Mouse (Mus musculus) ovary, postnatal 36 days (tissue): Measurements from ENCODE around the gene Vac14.
A peak's percentile ranks its signal among the peaks of the same experiment; 100 is the strongest.

Experiments
- DNase-seq: peaks from one replicate; pipeline ENCODE4 v3.0.0; 2022; ENCODE audit warnings: low spot score, mixed read lengths

The Vac14 gene

DNA sequence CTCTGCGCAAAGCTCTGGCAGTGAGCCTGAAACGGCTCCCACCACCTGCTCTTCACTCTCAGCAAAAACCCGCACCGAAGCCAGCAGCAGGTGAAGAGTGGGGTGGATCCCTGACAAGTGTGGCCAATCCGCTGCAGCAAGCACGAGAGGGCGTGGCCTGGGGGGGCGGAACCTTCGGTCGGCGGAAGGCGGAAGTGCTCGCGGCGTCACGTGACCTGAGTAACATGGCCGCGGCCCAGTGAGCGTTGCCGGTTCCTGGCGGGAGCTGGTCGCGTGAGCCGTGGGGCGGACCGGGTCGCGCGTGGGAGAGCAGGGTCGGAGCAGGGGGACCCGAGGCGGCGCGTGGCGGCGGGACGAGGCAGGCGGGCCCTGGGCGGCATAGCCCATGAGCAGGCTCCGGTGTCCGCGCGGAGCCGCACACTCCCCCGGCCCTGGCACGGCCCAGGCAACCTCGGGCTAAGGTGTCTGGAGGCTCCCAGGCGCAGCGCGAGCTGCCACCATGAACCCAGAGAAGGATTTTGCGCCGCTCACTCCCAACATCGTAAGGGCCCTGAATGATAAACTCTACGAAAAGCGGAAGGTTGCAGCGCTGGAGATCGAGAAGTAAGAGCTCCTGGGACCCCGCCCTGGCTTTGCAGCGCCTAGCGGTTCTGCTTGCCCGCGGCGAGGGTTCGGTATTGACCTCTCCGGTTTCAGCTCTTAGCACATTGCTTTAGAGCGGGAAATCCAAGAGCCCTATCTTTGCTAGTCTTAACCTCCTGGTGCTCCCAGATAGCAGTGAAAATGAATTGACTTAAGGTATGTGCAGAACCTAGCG is at the start of gene Vac14:
Gene Vac14, plus strand, starts transcription at position 195 of the 817 bp plus-strand sequence.
- DNase-seq = peak; percentile 97

DNA sequence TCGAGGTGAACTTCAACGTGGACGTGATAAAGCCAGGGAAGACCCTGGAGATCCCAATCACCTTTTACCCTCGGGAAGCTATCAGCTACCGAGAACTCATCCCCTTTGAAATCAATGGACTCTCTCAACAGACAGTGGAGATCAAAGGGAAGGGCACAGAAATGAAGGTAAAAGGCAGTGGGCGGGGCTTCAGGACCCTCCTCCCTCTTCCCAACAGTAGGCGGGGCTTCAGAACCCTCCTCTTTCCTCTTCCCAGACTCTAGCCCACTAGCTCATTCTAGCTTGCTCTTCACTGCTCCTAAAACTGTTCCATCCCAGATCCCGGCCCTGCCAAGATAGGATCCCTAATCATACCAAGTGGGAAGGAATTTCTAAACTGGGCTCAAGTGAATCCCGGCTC is 25.7 kb upstream of the Vac14 start:
- DNase-seq = no peak

DNA sequence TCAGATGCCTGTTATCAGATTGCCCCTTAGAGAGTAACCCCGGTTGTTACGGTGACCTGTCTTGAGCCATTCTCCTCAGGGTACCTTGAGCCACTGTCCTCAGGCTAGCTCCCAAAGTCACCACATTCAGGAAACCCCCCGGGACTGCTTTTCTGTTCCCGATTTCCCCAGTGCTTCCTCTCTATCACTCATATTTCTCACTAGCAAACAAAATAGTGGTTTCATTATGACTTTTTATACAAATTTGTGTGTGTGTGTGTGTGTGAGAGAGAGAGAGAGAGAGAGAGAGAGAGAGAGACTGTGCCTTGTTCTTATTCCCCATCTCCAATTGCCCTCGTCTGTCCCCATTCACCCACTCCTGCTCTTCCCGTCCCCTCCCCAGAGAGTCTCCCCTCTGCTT is 24.2 kb upstream of the Vac14 start:
- no peak for DNase-seq

DNA sequence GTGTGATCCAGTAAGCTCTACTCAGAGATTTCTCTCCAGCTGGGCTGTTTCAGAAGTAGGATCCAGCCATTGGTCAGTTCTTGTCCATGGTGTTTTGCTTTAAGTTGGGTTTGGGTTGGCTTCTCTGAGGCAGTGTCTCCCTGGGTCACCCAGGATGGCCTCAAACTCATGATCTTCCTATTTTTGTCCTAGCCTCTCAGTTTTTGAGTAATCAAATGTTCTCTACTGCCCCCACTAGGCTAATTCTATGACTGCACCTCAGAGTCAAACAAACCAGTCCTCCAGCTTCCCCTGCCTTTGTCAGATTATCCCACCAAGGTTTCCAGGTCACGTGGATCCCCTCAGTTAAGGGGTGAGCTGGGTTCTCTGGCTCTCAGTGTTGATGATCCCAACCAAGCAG is 13.8 kb upstream of the Vac14 start:
- no peak for DNase-seq

DNA sequence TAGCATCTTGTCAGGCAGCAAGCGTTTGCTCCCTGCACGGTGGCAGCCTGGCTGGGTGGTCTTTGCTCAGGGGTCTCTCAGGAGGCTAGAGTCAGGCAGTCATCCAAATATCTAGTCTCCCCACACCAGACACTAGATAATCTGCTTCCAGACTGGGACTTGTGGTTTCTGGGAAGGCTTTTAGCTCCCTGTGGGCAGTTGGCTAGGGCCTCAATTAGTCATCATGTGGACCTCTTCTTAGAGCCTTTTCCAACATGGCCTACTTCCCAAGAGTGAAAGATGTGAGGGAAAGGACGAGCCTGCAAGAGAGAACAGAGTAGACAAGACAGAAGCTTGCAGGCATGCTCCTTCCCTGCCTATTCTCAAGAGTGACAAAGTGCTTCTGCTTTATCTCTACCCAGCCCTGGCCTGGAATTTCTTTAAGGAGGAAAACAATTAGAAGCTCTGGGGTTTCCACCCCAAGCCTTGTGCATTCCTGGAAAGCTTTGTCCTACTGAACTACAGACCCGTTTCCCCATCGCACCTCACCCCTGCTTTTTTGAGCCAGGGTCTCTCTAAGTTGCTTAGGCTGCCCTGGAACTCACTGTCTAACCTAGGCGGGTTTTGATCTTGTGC is 12.9 kb upstream of the Vac14 start:
- no peak for DNase-seq

DNA sequence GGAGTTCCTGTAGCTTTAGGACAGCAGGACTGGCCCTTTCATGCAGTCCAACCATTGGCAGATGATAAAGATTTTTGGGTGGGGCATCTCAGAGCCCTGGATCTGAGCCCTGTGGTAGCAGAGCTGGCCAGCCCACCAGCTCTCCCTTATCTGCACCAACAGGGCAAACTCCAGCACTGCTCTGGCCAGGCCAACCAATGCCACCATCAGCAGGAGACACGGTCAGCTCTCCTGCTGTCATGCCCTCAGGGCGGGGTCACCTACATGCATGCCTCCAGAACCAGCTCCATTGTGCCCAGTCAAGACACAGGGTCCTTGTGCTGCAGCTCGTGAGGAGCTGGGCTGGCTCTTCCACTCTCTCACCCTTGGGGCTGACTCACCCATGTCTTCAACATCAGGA is 2.7 kb upstream of the Vac14 start:
- no peak for DNase-seq

DNA sequence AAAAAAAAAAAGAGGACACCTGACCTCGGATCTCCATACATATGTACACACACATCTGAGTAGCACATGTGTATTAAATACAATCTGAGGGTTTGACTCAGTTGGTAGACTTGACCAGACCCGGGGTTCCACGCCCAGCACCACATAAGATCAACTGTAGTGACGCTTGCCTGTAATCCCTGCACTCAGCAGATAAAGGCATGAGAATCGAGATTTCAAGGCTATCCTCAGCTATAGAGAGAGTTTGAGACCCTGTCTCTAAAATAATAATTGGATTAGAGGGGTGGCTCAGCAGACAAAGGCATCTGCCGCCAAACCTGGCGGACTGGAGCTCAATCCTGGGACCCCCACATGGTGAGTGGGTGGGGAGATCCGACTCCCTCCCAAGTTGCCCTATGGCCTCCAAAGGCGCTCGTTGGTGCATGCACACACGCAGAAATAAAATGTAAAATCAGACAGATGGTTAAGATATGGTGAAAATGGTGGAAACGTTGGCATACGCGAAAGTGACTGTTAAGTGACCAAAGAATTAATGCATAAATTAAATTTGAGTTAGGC is 505 bp upstream of the Vac14 start:
- no peak for DNase-seq

DNA sequence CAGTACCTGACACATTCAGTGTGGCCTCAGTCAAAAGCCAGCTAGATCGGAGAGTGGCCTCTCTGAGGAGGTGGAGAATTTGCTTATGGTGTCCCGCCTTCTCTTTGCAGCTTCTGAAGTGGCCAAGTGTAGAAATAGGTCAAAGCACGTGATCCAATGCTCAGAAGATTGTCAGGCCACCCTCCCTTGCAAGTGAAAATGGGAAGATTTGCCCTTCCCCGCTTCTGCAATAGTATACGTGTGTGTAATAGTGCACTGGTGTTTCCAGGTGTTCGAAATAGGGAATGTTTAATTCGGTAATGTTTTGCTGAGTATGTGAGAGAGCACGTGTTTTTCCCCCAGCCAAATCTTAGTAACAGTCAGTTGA is 806 bp downstream of the Vac14 start:
- DNase-seq = no peak

DNA sequence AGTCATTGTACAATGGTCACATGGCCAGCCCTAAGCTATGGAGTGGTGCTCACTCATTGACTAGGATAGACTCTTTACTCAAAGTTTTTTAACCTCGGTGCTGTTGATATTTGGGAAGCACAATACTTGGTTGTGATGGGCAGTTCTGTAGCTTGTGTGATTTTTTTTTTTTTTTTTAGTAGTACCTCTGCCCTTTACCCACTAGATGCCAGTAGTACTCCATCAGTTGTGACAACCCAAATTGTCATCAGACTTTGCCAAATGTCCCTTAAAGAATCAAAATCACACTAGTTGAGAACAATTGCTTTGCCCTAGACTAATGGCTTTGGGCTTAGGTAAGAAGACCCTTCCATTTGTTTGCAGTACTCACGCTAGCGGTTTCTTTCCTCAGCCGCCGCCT is 1.5 kb downstream of the Vac14 start:
- no peak for DNase-seq

DNA sequence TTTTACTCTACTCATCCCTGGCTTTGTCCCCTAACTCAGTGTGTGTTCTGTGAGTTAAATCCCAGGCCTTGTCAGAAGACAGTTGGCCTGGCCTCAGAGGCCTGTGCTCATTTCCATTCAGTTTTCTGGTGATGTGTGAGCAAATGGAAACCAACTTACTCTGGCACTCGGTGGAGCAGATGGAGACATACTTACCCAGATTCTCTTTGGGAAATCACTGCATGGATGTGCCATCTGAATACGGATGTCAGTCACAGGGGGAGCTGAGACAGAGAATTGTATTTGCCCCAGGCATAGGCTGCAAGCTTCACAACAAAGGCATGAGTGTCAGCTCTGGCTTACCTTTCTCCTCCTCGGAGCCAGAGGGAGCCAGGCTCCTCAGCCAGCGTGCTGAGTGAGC is 8.0 kb downstream of the Vac14 start:
- DNase-seq = no peak

DNA sequence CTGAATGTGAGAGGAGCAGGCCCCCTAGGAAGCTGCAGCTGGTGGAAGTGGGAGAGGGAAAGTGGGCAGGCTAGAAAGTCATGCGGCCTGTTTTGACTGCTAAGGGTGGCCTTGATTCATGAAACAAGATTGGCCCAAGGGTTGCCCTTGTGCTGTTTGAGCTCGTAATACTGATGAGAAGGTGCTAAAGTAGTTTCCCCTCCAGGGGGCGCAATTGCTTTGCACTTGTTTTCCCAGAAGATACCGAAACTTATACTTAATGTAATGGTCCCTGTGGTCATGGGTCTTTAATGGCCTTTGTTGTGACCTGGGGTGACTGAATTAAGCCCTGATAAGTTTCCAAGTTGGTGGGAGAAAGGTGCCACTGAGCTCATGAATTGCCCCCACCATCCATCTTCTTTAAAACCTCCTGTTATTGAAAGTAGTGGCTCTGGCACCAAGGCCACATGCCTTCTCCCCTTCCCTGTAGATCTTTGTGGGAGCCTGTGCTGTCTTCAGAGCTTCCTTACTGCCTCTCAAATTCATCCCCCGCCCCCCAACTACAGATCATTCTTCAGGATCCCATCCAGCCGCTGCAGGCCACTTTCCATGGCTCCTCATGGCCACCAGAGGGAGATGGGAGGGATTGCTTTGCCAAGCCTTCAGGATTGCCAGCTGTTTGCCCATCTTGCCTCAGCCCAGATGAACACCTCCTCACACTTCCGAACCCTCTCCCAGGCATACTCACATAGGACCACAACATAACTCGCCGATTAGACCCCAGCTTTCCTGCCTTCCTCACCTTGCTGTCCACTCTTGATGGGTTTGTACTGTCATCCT is 11.1 kb downstream of the Vac14 start:
- DNase-seq = peak; percentile 59

DNA sequence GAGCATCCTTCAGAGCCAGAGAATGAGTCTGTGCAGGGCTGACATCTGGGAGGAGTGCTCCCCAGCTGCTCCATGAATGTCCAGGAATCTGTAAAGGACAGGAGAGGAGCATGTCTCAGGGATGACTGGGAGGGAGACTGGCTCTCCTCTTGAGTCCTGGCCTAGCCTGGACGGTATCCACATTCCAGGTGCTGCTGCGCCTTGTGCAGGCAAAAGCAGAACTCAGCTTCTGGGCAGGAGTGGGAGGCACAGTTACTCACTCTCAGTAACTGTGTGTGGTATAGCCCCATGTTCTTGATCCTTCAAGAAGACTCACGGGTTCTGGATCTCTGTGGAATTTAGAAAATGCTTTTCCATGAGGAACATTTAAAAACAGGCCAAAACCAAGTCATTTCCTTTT is 11.7 kb downstream of the Vac14 start:
- no peak for DNase-seq

DNA sequence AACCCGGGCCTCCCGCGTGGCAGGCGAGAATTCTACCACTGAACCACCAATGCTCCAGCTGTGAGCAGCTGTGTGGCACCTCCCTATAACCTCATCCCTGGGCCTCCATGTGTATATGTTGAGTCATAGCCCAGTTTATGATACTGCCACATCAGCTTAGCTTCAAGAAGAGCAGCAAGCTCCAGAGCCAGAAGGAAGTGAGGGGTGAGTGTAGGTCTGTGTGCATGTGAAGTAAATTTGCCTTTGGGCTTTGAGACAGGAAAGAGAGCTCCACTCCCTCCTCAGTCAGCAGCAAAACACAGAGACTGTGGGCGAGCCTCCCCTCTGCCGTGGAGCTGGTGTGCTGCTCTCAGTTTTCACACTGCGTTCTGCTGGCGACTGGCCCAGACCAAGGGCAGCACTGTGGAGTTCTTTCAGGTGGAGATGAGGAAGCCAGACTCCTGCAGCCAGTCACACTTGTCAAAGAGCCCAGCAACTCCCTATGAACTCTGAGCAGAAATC is 12.2 kb downstream of the Vac14 start:
- DNase-seq = peak; percentile 55

DNA sequence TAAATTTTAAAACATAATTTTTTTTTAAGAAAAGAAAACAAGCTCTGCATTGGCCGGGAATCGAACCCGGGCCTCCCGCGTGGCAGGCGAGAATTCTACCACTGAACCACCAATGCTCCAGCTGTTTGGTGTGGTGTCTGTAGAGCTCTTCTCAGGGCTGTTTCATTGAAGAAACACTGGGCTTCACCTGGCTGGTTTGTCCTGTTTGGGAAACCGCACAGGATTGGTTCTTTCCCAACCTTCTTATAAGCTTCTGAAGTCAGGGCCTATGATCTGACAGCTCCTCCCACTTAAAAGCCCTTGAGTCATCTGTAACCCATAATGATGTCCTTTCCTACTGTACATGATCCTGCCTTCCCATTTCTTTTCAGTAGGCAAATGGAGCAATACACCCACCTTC is 12.8 kb downstream of the Vac14 start:
- no peak for DNase-seq

DNA sequence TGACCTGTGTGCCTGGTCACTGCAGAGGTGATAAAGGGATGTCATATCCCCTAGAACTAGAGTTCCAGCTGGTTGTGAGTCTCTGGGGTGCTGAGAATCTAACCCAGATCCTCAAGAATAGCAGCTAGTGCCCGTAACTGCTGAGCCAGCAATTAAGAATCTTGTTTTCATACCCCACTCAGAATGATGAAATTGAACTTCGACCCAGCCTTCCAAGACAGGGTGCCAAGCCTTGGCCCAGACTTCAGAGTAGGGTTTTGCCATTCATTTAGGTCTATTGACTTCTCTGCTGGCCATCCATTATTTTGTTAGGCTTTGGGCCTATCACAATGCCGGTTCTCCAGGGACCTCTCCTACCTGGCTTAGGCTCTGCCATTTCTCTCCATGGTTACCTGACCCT is 15.4 kb downstream of the Vac14 start:
- DNase-seq = no peak

DNA sequence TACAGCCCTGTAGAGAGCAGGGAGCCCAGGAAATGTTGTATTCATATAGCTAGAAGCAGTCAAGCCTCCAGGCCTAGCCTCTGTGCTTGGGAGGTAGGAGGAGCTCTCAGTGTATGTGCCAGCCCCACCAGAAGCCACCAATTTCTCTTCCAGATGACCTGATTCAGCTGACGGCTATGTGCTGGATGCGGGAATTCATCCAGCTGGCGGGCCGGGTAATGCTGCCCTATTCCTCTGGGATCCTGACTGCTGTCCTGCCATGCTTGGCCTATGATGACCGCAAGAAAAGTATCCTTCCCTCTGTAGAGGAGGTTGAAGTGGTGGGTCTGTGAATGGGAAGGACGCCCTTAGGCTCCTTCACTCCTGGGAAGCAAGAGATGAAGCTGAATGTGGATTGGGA is 17.8 kb downstream of the Vac14 start:
- no peak for DNase-seq

DNA sequence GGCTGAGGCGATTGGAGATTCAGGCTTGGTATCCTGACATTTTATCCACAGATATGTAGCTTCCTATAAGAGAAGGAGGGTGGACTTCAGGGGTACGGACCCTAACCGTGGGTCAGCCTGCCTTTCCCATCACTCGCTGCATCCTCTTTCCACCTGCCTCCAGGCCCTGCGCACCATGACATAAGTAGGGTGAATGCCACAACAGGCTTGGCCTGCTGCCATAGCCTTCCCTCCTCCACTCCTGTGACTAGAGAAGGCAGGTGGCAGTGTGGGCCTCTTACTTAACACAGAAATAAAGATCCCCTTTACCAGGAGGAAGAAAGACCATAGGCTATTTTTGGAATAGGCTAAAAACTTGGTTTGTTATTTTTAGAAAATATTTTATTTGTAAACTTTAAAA is 23.9 kb downstream of the Vac14 start:
- DNase-seq = no peak

DNA sequence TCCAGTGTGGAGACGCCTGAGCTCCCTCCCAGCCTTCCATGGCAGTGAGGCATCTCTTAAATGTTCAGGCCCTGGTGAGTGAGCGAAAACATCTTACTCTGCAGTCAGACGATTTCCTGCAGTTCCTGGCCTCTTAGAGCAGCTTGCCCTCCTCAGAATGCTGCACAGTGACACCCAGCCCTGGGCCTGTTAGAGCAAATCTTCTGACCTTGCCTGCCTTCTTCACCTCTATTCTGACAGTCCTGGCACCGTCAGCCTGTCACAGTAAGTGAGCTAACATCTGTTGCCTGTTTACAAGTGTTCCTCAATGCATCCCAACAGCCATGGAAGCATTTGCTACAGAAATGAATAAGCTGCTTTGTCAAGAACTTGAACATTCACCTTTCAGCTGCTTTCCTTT is 24.8 kb downstream of the Vac14 start:
- DNase-seq = no peak

DNA sequence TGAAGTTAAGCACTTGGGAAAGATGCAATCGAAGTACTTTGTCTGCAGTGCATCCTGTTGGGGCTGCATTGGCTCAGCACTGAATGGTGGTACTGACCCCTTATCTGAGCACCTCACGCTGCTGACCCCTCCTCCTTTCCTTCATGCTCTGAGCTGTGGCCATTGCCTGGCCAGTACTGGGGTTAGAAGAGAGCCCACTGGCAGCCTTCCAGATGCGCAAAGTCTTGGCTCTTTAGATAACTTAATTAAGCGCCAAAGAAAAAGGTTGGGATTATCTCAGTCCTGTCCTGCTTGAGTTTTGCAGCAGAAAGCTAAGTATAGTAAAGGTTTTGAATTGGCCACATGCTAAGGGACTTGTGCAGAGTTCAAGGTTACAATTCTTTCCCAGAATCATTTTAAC is 26.0 kb downstream of the Vac14 start:
- no peak for DNase-seq

DNA sequence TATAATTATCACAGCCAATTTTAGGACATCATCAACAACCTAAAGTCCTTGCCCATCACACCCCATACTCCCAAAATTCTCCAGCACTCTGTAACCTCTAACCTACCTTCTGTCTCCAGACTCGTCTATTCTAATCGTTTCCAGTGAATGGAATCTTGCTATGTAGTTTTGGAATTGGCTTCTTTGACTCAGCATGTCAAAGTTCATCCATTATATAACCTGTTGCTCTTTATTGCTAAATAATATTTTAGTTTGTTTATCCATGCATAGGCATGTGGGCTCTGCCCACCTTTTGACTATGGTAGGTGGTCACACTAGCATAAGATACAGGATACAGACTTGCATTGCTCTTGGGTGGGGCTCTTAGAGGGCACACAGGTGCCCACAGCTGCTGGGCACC is 26.5 kb downstream of the Vac14 start:
- no peak for DNase-seq

DNA sequence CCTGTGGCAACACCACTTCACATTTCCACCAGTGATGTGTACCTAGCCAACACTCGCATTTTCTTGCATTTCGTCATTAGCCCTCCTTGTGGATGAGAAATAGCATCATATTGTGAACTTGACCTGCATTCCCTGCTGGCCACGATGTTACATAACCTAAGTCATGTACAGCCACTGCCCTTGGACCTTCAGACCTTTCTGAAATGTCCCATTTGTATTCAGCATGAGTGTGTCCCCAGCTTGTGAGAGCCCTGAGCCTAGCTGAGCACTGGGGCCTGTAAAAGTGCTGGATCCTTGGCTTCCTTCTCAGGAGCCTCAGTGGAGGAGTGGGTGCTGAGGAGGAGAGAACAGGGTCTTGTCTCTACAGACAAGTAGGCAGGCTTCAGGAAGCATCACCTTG is 27.0 kb downstream of the Vac14 start:
- DNase-seq = no peak

DNA sequence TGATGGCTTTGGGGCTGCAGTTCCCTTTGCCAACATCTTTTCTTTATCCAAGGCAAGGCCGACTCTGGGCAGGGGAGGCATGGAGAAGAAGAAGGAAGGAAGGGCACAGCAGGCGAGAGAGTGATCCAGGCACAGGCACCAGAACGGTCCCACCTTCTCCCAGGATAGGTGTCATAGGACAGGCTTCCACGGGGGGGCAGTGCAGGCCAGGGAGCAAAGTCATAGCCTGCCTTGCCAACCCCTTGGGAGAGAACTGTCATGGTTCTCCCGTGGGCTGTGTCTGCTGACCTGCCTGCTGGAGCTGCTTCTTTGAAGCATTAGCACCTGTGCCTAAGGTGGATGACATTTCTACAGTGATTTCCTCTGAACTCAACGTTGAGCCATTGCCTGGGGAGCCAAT is 27.7 kb downstream of the Vac14 start:
- peak; percentile 77 for DNase-seq

DNA sequence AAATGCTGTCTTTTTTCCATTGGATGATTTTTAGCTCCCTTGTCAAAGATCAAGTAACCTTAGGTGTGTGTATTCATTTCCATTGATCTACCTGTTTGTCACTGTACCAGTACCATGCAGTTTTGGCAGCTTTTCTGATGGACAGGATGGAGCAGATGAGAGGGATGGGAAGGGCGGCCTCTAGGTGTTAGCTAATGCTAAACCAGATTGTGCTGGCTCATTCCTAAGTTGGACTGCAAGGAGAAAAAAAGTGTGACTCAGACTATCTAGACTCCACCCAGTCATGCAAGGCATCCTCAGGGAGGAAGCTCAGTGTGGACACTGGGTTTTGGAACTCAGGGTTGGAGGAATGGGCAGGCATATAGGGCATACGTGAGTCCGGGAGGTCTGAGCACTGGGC is 30.2 kb downstream of the Vac14 start:
- no peak for DNase-seq
